Mouse (Mus musculus) CH12.LX (cell line): Measurements from ENCODE around the gene Trim30a. TPM values are rescaled to one million over a fixed set of nuclear protein-coding genes. Genes with fewer than 3 reads are reported as not detected.

ENCODE experiments used
- DNase-seq: peaks from one replicate; pipeline ENCODE4 v3.0.0-alpha.2; 2013; ENCODE audit errors: extremely low read depth
- H3K27ac ChIP-seq: 2 replicates; pipeline ENCODE4 v1.5.1; 2012; ENCODE audit warnings: low read depth, mild to moderate bottlenecking, control low read depth, moderate library complexity; ENCODE audit not compliant: insufficient read depth
- H3K27me3 ChIP-seq: replicated peaks from 2 replicates; pipeline ENCODE3; 2012; ENCODE audit warnings: inconsistent platforms
- H3K36me3 ChIP-seq, 2 experiments: replicated peaks in 1 of 2; 2 replicates each; pipeline versions ENCODE3 to v1.6.1; 2012; ENCODE audit warnings: inconsistent platforms in 1 of 2, low read length in 1 of 2, mild to moderate bottlenecking in 1 of 2, mixed read lengths in 1 of 2, moderate library complexity in 1 of 2; ENCODE audit not compliant: control insufficient read depth in 1 of 2, insufficient read depth in 1 of 2
- H3K4me1 ChIP-seq, 2 experiments: 2 replicates each; pipeline ENCODE4 v1.6.1; 2012; ENCODE audit warnings: inconsistent platforms in 1 of 2, moderate library complexity in 1 of 2; ENCODE audit not compliant: insufficient read depth in 2 of 2, control insufficient read depth in 1 of 2
- H3K4me2 ChIP-seq: 2 replicates; pipeline ENCODE4 v1.6.1; 2012; ENCODE audit warnings: low read depth, mild to moderate bottlenecking, control low read depth; ENCODE audit not compliant: poor library complexity, insufficient read depth, severe bottlenecking
- H3K4me3 ChIP-seq, 3 experiments: fragments of 150-350 bp in 1 of 3; sonication (generic) in 1 of 3; replicated peaks in 1 of 3; 2 replicates each; pipeline versions ENCODE3 to v1.5.1; 2011 to 2012; ENCODE audit warnings: low read depth in 2 of 3, low read length in 2 of 3, mild to moderate bottlenecking in 2 of 3, moderate library complexity in 2 of 3, control low read depth in 1 of 3, improper control_type of control experiment in 1 of 3, inconsistent platforms in 1 of 3, mixed read lengths in 1 of 3; ENCODE audit not compliant: poor library complexity in 1 of 3
- H3K79me2 ChIP-seq: replicated peaks from 2 replicates; pipeline ENCODE4 v1.6.1; 2012; ENCODE audit warnings: mild to moderate bottlenecking, moderate library complexity; ENCODE audit not compliant: control insufficient read depth, poor library complexity, insufficient read depth, severe bottlenecking; ENCODE audit errors: extremely low read depth
- H3K9ac ChIP-seq: 2 replicates; pipeline ENCODE4 v1.6.1; 2012; ENCODE audit warnings: low read depth, mild to moderate bottlenecking, control low read depth, moderate library complexity; ENCODE audit not compliant: insufficient read depth
- H3K9me3 ChIP-seq: replicated peaks from 2 replicates; pipeline ENCODE3; 2012; ENCODE audit warnings: low read length, inconsistent platforms, mixed read lengths
- BHLHE40 ChIP-seq: IDR thresholded peaks from 2 replicates; pipeline ENCODE4 v1.6.1; 2011; ENCODE audit warnings: mild to moderate bottlenecking, low read depth, low read length, improper control_type of control experiment
- CHD1 ChIP-seq: IDR thresholded peaks from 2 replicates; pipeline ENCODE4 v1.6.1; 2012; ENCODE audit warnings: low read depth, low read length, improper control_type of control experiment, inconsistent platforms
- CHD2 ChIP-seq: IDR thresholded peaks from 2 replicates; pipeline ENCODE4 v1.6.1; 2011; ENCODE audit warnings: low read length, improper control_type of control experiment
- CTCF ChIP-seq, 2 experiments: IDR thresholded peaks in 1 of 2; conservative IDR thresholded peaks in 1 of 2; 2 replicates each; pipeline ENCODE4 v1.5.1; 2011 to 2012; ENCODE audit warnings: low read depth in 2 of 2, low read length in 2 of 2, improper control_type of control experiment in 1 of 2, inconsistent platforms in 1 of 2, mild to moderate bottlenecking in 1 of 2, moderate library complexity in 1 of 2
- E2F4 ChIP-seq: IDR thresholded peaks from 2 replicates; pipeline ENCODE4 v1.6.1; 2011; ENCODE audit warnings: low read depth, low read length, improper control_type of control experiment; ENCODE audit not compliant: insufficient replicate concordance
- ELF1 ChIP-seq: IDR thresholded peaks from 2 replicates; pipeline ENCODE4 v1.6.1; 2014; ENCODE audit warnings: low read depth, mild to moderate bottlenecking, inconsistent platforms, low read length, improper control_type of control experiment
- EP300 ChIP-seq: IDR thresholded peaks from 2 replicates; pipeline ENCODE4 v1.6.1; 2011; ENCODE audit warnings: low read length, improper control_type of control experiment
- ETS1 ChIP-seq: conservative IDR thresholded peaks from 2 replicates; pipeline ENCODE4 v1.6.1; 2012; ENCODE audit warnings: low read depth, mild to moderate bottlenecking, inconsistent platforms, low read length, improper control_type of control experiment, moderate library complexity
- HCFC1 ChIP-seq: IDR thresholded peaks from 2 replicates; pipeline ENCODE4 v1.6.1; 2012; ENCODE audit warnings: low read depth, mild to moderate bottlenecking, inconsistent platforms, low read length, improper control_type of control experiment
- JUN ChIP-seq: IDR thresholded peaks from 2 replicates; pipeline ENCODE4 v1.6.1; 2011; ENCODE audit warnings: low read depth, mild to moderate bottlenecking, low read length, improper control_type of control experiment, moderate library complexity; ENCODE audit not compliant: insufficient read depth
- JUND ChIP-seq: conservative IDR thresholded peaks from 2 replicates; pipeline ENCODE4 v1.6.1; 2011; ENCODE audit warnings: low read depth, low read length, improper control_type of control experiment
- MAX ChIP-seq: IDR thresholded peaks from 2 replicates; pipeline ENCODE4 v1.6.1; 2011; ENCODE audit warnings: low read length, improper control_type of control experiment
- MEF2A ChIP-seq: IDR thresholded peaks from 2 replicates; pipeline ENCODE4 v1.6.1; 2014; ENCODE audit warnings: low read depth, mild to moderate bottlenecking, inconsistent platforms, low read length, improper control_type of control experiment, borderline replicate concordance
- MXI1 ChIP-seq: IDR thresholded peaks from 2 replicates; pipeline ENCODE4 v1.6.1; 2011; ENCODE audit warnings: mild to moderate bottlenecking, low read depth, low read length, improper control_type of control experiment
- MYC ChIP-seq: IDR thresholded peaks from 2 replicates; pipeline ENCODE4 v1.6.1; 2011; ENCODE audit warnings: low read depth, mild to moderate bottlenecking, improper control_type of control experiment, low read length
- NELFE ChIP-seq: IDR thresholded peaks from 2 replicates; pipeline ENCODE4 v1.6.1; 2011; ENCODE audit warnings: low read depth, low read length, improper control_type of control experiment
- PAX5 ChIP-seq: IDR thresholded peaks from 2 replicates; pipeline ENCODE4 v1.6.1; 2012; ENCODE audit warnings: low read length, inconsistent platforms, mixed read lengths
- POLR2AphosphoS2 ChIP-seq: IDR thresholded peaks from 2 replicates; pipeline ENCODE4 v1.6.1; 2011; ENCODE audit warnings: low read depth, low read length, improper control_type of control experiment
- RCOR1 ChIP-seq: conservative IDR thresholded peaks from 2 replicates; pipeline ENCODE4 v1.6.1; 2012; ENCODE audit warnings: low read depth, mild to moderate bottlenecking, inconsistent platforms, low read length, improper control_type of control experiment
- TBP ChIP-seq: conservative IDR thresholded peaks from 2 replicates; pipeline ENCODE4 v1.6.1; 2011; ENCODE audit warnings: low read depth, low read length, improper control_type of control experiment
- TCF12 ChIP-seq: IDR thresholded peaks from 2 replicates; pipeline ENCODE4 v1.6.1; 2014; ENCODE audit warnings: low read depth, mild to moderate bottlenecking, inconsistent platforms, low read length, improper control_type of control experiment
- ZC3H11A ChIP-seq: IDR thresholded peaks from 2 replicates; pipeline ENCODE4 v1.6.1; 2012; ENCODE audit warnings: low read depth, mild to moderate bottlenecking, inconsistent platforms, low read length, improper control_type of control experiment
- ZKSCAN1 ChIP-seq: IDR thresholded peaks from 2 replicates; pipeline ENCODE4 v1.6.1; 2012; ENCODE audit warnings: low read depth, inconsistent platforms, low read length, improper control_type of control experiment, borderline replicate concordance
- ZNF384 ChIP-seq: IDR thresholded peaks from 2 replicates; pipeline ENCODE4 v1.6.1; 2012; ENCODE audit warnings: low read depth, low read length, improper control_type of control experiment, inconsistent platforms
- dilution Hi-C: fragments of 300-500 bp; cut with MboI; formaldehyde crosslinking; loops from 2 replicates; pipeline ENCODE4 v1.14.3; 2020; ENCODE audit warnings: low sequenced_read_pairs; ENCODE audit not compliant: extremely low pct_unique_long_range_greater_than_20kb, extremely low pct_ligation_motif_present
- in situ Hi-C: fragments of 300-500 bp; cut with MboI; formaldehyde crosslinking; loops from 3 replicates; pipeline ENCODE4 v1.14.3; 2019; ENCODE audit warnings: low sequenced_read_pairs, low pct_ligation_motif_present, low pct_unique_long_range_greater_than_20kb, mixed read lengths
- polyA plus RNA-seq: library from polyadenylated mRNA; unstranded; fragments of >175 nt; gene quantifications from 2 replicates; pipeline ENCODE4 v1.2.1, GENCODE M21; 2012; ENCODE audit warnings: low read depth; ENCODE audit not compliant: insufficient read length
- total RNA-seq, 2 experiments: library from RNA; depleted of rRNA; stranded (reverse); fragments of 300-350 nt in 1 of 2; fragments of >200 nt in 1 of 2; gene quantifications; 2 replicates each; pipeline ENCODE4 v1.2.3; 2012 to 2014

The Trim30a gene
- total and polyA plus RNA-seq, 3 experiments: 14.1 to 41.6 (median 36.7) TPM

DNA sequence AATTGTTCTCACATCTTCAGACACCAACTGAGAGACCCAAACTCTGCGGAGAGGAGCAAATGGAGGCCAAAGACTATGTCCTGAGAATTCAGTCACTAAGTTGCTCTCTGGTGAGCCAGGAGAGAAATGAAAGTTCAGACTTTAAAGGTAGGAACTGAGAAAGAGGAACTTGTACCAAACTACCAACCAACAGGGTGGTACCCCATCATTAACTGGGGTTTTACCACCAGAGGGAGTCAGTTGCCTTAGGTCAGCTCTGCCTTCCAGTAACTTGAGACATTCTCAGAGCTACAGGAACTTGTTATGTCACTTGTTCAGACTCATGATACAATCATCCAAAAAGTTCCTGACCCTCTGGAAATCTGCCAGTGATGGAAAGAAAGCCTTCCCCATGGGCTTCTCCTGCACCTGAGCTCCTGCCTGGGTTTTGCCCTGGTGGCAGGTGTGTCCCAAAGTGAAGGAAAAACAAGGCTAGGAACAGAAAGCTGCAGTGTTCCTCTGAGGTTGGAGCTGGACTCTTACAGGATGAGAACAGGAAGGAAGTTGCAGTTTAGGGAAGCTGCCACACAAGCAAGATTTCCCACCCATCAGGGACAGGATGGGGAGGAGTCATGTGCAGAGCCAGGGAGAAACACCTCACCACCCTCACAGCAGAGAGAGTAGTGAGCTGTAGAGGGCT is 95.1 kb downstream of the Trim30a start, which contains the start of gene Trim30b (continued):
- TF ChIP-seq CHD2: peak; percentile 41; the same call in 1 of the 2 replicates
- TF ChIP-seq ZKSCAN1: no peak
- no peak for TF ChIP-seq ZNF384
- TF ChIP-seq MXI1: peak; percentile 62; the same call in 1 of the 2 replicates
- peak; percentile 45 for TF ChIP-seq ETS1
- no peak for TF ChIP-seq PAX5
- TF ChIP-seq CHD1: no peak
- TF ChIP-seq BHLHE40: peak; percentile 27; the same call in 1 of the 2 replicates
- TF ChIP-seq ELF1: peak; percentile 17; the same call in 1 of the 2 replicates
- TF ChIP-seq TBP: peak; percentile 72; the same call in 1 of the 2 replicates
- peak; percentile 59; the same call in 1 of the 2 replicates for TF ChIP-seq HCFC1
- TF ChIP-seq RCOR1: peak; percentile 51; the same call in 1 of the 2 replicates
- no peak for TF ChIP-seq POLR2AphosphoS2
- TF ChIP-seq CTCF (conservative IDR thresholded peaks at IDR 0.05 in 1 of 2, IDR thresholded peaks at IDR 0.05 in 1 of 2; ENCODE audit: low read depth in 2 of 2, low read length in 2 of 2): peak; percentile 52 to 78
- peak; percentile 65 for TF ChIP-seq MAX
- peak; percentile 84 for TF ChIP-seq EP300
- no peak for TF ChIP-seq JUN
- 0 out of 2 replicates have a peak, but pooled peaks have one; percentile 8 for TF ChIP-seq ZC3H11A
- TF ChIP-seq NELFE: no peak; the same call in 1 of the 2 replicates
- 0 out of 2 replicates have a peak, but pooled peaks have one; percentile 38 for TF ChIP-seq JUND
- peak; percentile 69 for TF ChIP-seq TCF12
- TF ChIP-seq E2F4: no peak
- peak; percentile 27; the same call in 1 of the 2 replicates for TF ChIP-seq MYC

DNA sequence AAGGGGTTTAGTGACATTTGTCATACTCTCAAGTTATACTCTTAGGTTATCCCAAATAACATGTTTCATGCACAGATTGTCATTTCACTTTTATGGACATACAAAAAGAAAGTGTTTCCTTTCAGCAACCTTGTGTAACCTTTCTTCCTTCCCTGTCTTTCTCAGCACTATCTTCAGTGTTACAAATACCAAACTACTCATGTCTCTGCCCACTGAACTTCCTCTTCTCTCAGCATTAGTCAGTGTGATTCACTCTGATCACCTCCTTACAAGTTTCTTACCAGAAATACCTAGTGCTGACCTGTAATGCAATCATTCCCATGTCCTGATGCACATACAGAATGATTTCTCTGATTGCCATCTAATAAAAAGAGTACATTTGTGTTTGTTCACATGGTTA is 98.7 kb downstream of the Trim30a start:
- Histone ChIP-seq H3K4me3 (no peak overlapping the region), H3K4me2 (no peak overlapping the region), H3K9me3 (no peaks in the 10 kb centered on the region), H3K79me2 (no peaks in the 10 kb centered on the region)
- in situ Hi-C loops: loop anchor here (25.0 kb wide), 1 partner anchor 221 kb away; the partner anchor contains the start of genes Olfr653 and Olfr654
- TF ChIP-seq ZNF384: no peak
- TF ChIP-seq MEF2A: no peak
- TF ChIP-seq, all 38 proteins: peak for 0
- Histone ChIP-seq H3K4me1 (peaks cover 3 to 19% of the 10 kb centered on the region in 2 experiments), H3K9ac (no peak overlapping the region), H3K27ac (no peak overlapping the region), H3K27me3 (no peaks in the 10 kb centered on the region), H3K36me3 (peaks cover 0 to 15% of the 10 kb centered on the region in 2 experiments)
- no peak for DNase-seq
- dilution Hi-C loops: no loop called here

Other genes starting within 250 kb of the Trim30a start
- not detected in 2 replicates for gene Trim6, start 246.4 kb downstream of the Trim30a start, total RNA-seq (2012; rRNA removed)
- gene Trim6, start 246.4 kb downstream of the Trim30a start, total RNA-seq (2014; rRNA removed): not detected in 2 replicates
- gene Trim6, start 246.4 kb downstream of the Trim30a start, polyA plus RNA-seq: 0.16 and 0.31 TPM in 2 replicates
- 3.8 and 4.5 TPM in 2 replicates for gene Trim34a, start 220.7 kb downstream of the Trim30a start, total RNA-seq (2012; rRNA removed)
- gene Trim34a, start 220.7 kb downstream of the Trim30a start, total RNA-seq (2014; rRNA removed): 13.4 and 13.8 TPM in 2 replicates
- gene Trim34a, start 220.7 kb downstream of the Trim30a start, polyA plus RNA-seq: 7.0 and 7.5 TPM in 2 replicates
- gene Trim5, start 177.1 kb downstream of the Trim30a start, total RNA-seq (2012; rRNA removed): 4.4 and 4.5 TPM in 2 replicates
- gene Trim5, start 177.1 kb downstream of the Trim30a start, total RNA-seq (2014; rRNA removed): 6.5 and 7.0 TPM in 2 replicates
- 7.8 and 8.9 TPM in 2 replicates for gene Trim5, start 177.1 kb downstream of the Trim30a start, polyA plus RNA-seq
- 11.3 and 14.6 TPM in 2 replicates for gene Trim12a, start 149.7 kb downstream of the Trim30a start, total RNA-seq (2012; rRNA removed)
- gene Trim12a, start 149.7 kb downstream of the Trim30a start, total RNA-seq (2014; rRNA removed): 18.3 and 20.5 TPM in 2 replicates
- gene Trim12a, start 149.7 kb downstream of the Trim30a start, polyA plus RNA-seq: 33.4 and 36.6 TPM in 2 replicates
- gene Trim34b, start 135.7 kb downstream of the Trim30a start, total RNA-seq (2012; rRNA removed): not detected in 2 replicates
- 0.22 TPM in 1 of 2 replicates, not detected in the other for gene Trim34b, start 135.7 kb downstream of the Trim30a start, total RNA-seq (2014; rRNA removed)
- gene Trim34b, start 135.7 kb downstream of the Trim30a start, polyA plus RNA-seq: not detected in 2 replicates
- 8.1 and 9.9 TPM in 2 replicates for gene Trim12c, start 111.8 kb downstream of the Trim30a start, total RNA-seq (2012; rRNA removed)
- gene Trim12c, start 111.8 kb downstream of the Trim30a start, total RNA-seq (2014; rRNA removed): 17.7 and 19.1 TPM in 2 replicates
- 16.7 and 17.7 TPM in 2 replicates for gene Trim12c, start 111.8 kb downstream of the Trim30a start, polyA plus RNA-seq
- 0.97 and 1.1 TPM in 2 replicates for gene Trim30b, start 95.3 kb downstream of the Trim30a start, total RNA-seq (2012; rRNA removed)
- 4.4 and 5.6 TPM in 2 replicates for gene Trim30b, start 95.3 kb downstream of the Trim30a start, total RNA-seq (2014; rRNA removed)
- 4.6 and 5.3 TPM in 2 replicates for gene Trim30b, start 95.3 kb downstream of the Trim30a start, polyA plus RNA-seq
- gene Trim30c, start 64.4 kb downstream of the Trim30a start, total RNA-seq (2012; rRNA removed): not detected in 2 replicates
- gene Trim30c, start 64.4 kb downstream of the Trim30a start, total RNA-seq (2014; rRNA removed): 0.12 TPM in 1 of 2 replicates, not detected in the other
- gene Trim30c, start 64.4 kb downstream of the Trim30a start, polyA plus RNA-seq: 0.18 TPM in 1 of 2 replicates, not detected in the other
- gene Trim30d, start 42.7 kb upstream of the Trim30a start, total RNA-seq (2012; rRNA removed): 7.8 and 8.3 TPM in 2 replicates
- gene Trim30d, start 42.7 kb upstream of the Trim30a start, total RNA-seq (2014; rRNA removed): 17.3 and 20.0 TPM in 2 replicates
- 15.4 and 15.6 TPM in 2 replicates for gene Trim30d, start 42.7 kb upstream of the Trim30a start, polyA plus RNA-seq
- not detected in 2 replicates for gene Olfr651, start 84.9 kb upstream of the Trim30a start, total RNA-seq (2012; rRNA removed)
- not detected in 2 replicates for gene Olfr651, start 84.9 kb upstream of the Trim30a start, total RNA-seq (2014; rRNA removed)
- not detected in 2 replicates for gene Olfr651, start 84.9 kb upstream of the Trim30a start, polyA plus RNA-seq
- gene Olfr652, start 95.7 kb upstream of the Trim30a start, total RNA-seq (2012; rRNA removed): not detected in 2 replicates
- not detected in 2 replicates for gene Olfr652, start 95.7 kb upstream of the Trim30a start, total RNA-seq (2014; rRNA removed)
- gene Olfr652, start 95.7 kb upstream of the Trim30a start, polyA plus RNA-seq: not detected in 2 replicates
- not detected in 2 replicates for gene Olfr653, start 112.1 kb upstream of the Trim30a start, total RNA-seq (2012; rRNA removed)
- not detected in 2 replicates for gene Olfr653, start 112.1 kb upstream of the Trim30a start, total RNA-seq (2014; rRNA removed)
- not detected in 2 replicates for gene Olfr653, start 112.1 kb upstream of the Trim30a start, polyA plus RNA-seq
- not detected in 2 replicates for gene Olfr654, start 121.8 kb upstream of the Trim30a start, total RNA-seq (2012; rRNA removed)
- gene Olfr654, start 121.8 kb upstream of the Trim30a start, total RNA-seq (2014; rRNA removed): not detected in 2 replicates
- not detected in 2 replicates for gene Olfr654, start 121.8 kb upstream of the Trim30a start, polyA plus RNA-seq
- not detected in 2 replicates for gene Olfr655, start 136.6 kb upstream of the Trim30a start, total RNA-seq (2012; rRNA removed)
- gene Olfr655, start 136.6 kb upstream of the Trim30a start, total RNA-seq (2014; rRNA removed): not detected in 2 replicates
- gene Olfr655, start 136.6 kb upstream of the Trim30a start, polyA plus RNA-seq: 0.76 and 0.80 TPM in 2 replicates
- gene Olfr656, start 148.8 kb upstream of the Trim30a start, total RNA-seq (2012; rRNA removed): not detected in 2 replicates
- not detected in 2 replicates for gene Olfr656, start 148.8 kb upstream of the Trim30a start, total RNA-seq (2014; rRNA removed)
- not detected in 2 replicates for gene Olfr656, start 148.8 kb upstream of the Trim30a start, polyA plus RNA-seq
- not detected in 2 replicates for gene Olfr657, start 159.6 kb upstream of the Trim30a start, total RNA-seq (2012; rRNA removed)
- gene Olfr657, start 159.6 kb upstream of the Trim30a start, total RNA-seq (2014; rRNA removed): not detected in 2 replicates
- gene Olfr657, start 159.6 kb upstream of the Trim30a start, polyA plus RNA-seq: not detected in 2 replicates
- gene Olfr658, start 182.1 kb upstream of the Trim30a start, total RNA-seq (2012; rRNA removed): not detected in 2 replicates
- not detected in 2 replicates for gene Olfr658, start 182.1 kb upstream of the Trim30a start, total RNA-seq (2014; rRNA removed)
- not detected in 2 replicates for gene Olfr658, start 182.1 kb upstream of the Trim30a start, polyA plus RNA-seq
- not detected in 2 replicates for gene Olfr659, start 201.6 kb upstream of the Trim30a start, total RNA-seq (2012; rRNA removed)
- gene Olfr659, start 201.6 kb upstream of the Trim30a start, total RNA-seq (2014; rRNA removed): not detected in 2 replicates
- gene Olfr659, start 201.6 kb upstream of the Trim30a start, polyA plus RNA-seq: not detected in 2 replicates
- not detected in 2 replicates for gene Olfr661, start 221.3 kb upstream of the Trim30a start, total RNA-seq (2012; rRNA removed)
- gene Olfr661, start 221.3 kb upstream of the Trim30a start, total RNA-seq (2014; rRNA removed): not detected in 2 replicates
- not detected in 2 replicates for gene Olfr661, start 221.3 kb upstream of the Trim30a start, polyA plus RNA-seq